Mouse (Mus musculus) kidney, postnatal 4 days (tissue): Measurements from ENCODE around the gene Olfr58.
"Not testable (repeated sequence)": the region's sequence is repeated elsewhere in the genome, so short reads cannot be mapped to it uniquely, and the experiment has no call there.

ENCODE experiments used
- DNase-seq, 2 experiments: peaks; one replicate each; pipeline ENCODE4 v3.0.0; 2021; ENCODE audit warnings: mixed read lengths in 2 of 2

The Olfr58 gene

GRCm38 (mm10) chr9:19779983-19780382 lies at the start of gene Olfr58:
TSS of gene Olfr58 (plus strand) at chr9:19780283.
- no peak for DNase-seq

DNA sequence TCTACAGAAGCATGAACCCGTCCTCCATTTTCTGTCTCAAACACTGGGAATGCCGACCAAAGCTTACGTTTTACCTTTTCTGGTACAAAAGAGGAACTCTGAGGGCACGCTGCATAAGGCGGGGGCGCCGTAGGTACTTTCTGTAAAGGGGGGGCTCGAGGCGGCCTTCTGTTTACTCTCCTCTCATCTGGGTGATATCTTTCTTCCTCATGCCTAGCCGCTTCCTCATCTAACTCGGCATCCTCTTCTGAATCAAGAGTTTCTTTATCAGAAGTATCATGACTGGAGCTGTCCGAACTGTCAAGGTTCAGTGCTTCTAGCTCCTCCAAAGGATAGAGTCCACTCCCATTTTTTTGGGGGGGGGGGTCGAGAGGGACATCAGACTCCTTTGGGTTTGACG lies 10.9 kb upstream of the Olfr58 start:
- no peak for DNase-seq

GRCm38 (mm10) chr9:19769701-19770100 lies 10.4 kb upstream of the Olfr58 start:
- no peak for DNase-seq

GRCm38 (mm10) chr9:19803000-19803399 lies 22.9 kb downstream of the Olfr58 start:
- no peak for DNase-seq

DNA sequence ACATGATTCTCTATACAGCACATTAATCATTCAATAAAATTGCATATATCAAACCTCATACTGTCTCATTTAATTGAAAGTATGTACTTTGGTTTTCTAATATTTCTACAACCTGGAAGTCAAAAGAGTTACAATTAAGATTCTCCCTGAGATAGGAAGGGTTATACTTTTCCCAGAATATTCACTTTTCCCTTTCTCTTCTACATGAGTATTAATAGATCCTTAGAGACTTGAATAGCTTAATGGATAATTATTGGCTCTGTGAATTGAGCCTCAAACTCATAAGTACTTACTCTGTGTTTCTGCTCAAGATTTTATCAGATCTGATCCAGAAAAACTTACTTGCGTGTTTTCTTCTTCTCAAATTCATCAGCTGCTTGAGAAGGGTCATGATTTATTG lies 24.5 kb downstream of the Olfr58 start, which contains the start of gene Olfr859:
Gene Olfr859 (plus strand): TSS at position 301 of the 400 bp plus-strand sequence.
- not testable (repeated sequence) for DNase-seq
